Mouse (Mus musculus) right cerebral cortex, postnatal 4 days (tissue): ENCODE results near the gene Efna3.
A peak's percentile ranks its signal among the peaks of the same experiment; 100 is the strongest.

Experiments
- DNase-seq: peaks from one replicate; pipeline ENCODE4 v3.0.0-alpha.2; 2022

Efna3 gene

GRCm38 (mm10) chr3:89282291-89282643, 40.5 kb downstream of the Efna3 start:
- no peak for DNase-seq

GRCm38 (mm10) chr3:89281579-89282290, 41.0 kb downstream of the Efna3 start:
- DNase-seq: peak; percentile 89

DNA sequence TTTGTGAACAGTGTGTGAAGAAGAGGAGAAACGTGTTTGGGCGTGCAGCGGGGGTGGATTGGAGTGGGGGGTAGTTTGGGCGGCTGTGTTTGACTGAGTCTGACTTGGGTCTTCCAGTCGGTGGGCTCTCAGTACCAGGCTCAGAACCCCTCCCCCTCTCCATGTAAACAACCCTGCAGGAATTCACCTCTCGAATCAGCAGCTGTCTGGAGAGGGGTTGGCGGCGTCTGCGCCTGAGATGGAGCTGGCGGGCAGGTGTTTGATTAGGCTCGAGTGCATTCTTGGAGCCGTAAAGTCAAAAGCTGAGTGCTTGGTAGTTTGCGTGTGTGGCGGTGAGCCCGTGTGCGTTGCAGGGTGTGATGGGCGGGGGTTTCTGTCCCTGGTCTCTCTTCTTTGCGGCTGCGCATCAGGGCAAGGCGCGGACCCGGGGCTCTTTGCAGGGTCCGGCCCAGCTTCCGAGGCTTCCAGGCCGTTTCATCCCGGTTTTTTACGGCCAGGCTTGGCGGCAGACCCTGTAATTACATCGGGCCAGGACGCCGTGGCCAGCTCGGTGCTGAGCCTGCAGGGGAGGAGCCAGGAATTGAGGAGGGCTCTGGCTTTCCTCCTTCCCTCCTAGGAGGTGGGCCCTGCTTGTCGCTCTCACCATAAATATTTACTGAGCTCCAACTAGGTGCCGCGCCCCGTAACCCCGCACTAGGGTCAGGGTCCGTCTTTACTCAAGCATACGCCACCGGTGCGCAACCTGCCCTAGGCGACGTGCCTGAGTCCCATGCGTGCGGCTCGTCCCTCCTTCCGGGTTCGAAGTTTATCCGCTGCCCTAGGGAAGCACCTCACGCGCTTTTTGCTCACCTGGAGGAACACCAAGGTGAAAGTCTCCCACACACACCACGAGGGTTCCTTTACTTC, 41.9 kb downstream of the Efna3 start, which contains the start of gene Efna1:
Efna1 (minus strand) TSS at position 537 of the 906 bp plus-strand sequence.
- peak; percentile 47 for DNase-seq

DNA sequence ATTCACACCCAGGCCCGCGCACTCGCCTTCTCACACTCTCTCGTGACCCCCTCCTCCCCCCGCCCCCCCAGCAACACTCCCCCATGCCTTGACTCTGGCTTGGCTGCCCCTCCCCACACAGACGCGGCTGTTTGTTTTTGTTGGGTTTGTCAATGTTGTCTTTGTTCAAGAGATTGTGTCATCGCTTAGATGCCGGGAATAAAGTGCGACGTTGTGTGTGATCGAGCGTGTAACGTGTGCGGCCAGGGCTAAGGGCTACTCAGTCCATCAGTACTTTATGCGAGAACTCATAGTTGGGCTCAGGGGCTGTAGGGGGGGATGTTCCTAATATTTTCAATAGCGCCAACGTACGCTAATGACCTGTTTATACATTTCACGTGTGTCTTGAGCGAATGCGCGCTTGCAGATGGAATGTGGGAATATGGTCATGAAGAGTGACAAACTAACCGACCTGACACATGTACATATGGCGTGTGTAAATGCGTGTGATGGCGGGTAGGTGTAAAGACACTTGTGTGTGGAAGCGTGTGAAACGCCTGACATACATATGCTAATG, 42.6 kb downstream of the Efna3 start:
- no peak for DNase-seq

DNA sequence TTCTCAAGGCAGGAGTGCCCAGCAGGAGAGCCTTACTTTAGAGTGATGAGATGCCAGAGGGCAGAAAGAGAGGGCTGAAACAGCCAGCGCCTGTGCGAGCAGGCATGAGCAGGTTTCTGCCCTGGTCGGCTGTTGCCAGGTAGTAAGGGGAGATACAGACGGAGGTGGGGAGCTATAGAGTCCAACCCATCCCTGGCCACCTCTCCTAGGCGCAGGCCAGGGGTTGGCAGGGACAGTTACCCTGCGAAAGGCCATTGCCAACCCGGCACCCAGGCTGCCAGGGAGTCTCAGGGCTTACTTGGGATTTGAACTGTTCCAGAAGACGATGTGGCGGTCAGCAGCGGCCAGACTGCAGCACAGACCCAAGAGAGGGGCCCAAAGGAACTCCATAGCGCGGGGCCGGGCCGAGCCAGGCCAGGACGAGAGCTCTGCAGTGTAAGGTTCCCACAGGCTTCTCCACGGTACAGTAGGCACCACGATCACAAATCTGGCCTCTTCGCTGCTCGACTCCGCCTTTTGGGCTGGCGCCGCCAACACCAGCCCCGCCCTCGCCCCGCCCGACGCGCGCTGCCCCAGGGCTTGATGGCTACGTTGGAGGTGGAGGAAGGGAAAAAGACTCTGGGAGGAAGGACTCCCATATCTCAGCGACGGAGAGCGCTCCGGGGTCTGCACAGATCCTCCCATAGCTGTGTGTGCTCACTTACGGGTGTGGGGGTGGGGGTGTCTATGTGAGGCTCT, 43.4 kb downstream of the Efna3 start:
- DNase-seq: peak; percentile 65

DNA sequence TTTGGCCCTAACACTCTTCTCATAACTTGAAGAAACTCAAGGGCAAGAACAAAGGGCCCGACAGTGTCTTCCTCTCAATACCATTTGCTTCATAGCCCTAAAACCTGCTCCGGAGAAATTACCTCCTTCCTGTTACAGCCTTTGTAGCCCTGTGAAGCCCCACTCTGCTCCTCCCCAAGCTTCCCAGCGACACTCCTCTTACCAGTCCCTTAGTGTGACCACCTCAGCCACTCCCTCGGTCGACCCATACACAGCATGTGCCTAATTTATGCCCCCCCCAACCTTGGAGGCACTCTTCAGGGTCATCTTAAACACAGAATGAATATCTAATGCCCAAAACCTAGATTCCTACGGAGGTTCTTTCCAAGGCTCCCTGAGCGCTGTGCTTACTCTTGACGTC, 44.1 kb downstream of the Efna3 start:
- no peak for DNase-seq

GRCm38 (mm10) chr3:89278107-89278506, 44.7 kb downstream of the Efna3 start:
- DNase-seq: no peak

DNA sequence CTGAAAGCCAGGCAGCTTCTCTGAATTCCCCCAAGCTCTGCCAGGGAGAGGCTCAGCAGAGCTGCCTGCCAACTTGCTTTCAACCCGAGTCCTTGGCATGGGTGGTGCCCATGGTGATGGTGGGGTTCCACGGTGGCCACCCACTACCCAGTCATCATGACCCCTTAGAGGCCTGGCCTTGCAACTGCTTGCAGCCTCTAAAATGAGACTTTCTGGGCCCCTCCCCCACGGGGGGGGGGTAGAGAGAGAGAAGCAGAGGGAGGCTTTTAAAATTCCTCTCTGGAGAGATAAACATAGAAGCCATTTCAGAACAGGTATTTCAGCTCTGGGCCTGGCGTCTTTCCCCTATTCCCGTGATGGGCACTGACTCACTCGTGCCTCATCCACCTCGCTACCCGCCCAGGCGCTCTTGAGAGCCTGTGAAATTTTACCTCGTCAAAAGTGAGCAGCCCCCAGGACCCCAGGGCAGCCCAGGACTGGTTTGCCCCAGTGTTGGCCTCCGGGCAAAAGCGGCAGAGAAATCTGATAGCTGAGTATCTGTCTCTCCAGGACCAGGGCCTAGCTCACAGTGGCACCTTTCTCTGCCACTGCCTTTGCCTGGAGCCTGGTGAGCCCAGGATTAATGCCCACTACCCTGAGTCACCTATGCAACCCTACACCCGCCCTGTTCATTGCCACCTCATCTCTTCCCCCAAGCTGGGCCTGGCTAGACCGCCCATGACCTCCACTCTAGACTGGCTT, 45.3 kb downstream of the Efna3 start:
- DNase-seq: no peak

GRCm38 (mm10) chr3:89276061-89276460, 46.7 kb downstream of the Efna3 start:
- DNase-seq: no peak

DNA sequence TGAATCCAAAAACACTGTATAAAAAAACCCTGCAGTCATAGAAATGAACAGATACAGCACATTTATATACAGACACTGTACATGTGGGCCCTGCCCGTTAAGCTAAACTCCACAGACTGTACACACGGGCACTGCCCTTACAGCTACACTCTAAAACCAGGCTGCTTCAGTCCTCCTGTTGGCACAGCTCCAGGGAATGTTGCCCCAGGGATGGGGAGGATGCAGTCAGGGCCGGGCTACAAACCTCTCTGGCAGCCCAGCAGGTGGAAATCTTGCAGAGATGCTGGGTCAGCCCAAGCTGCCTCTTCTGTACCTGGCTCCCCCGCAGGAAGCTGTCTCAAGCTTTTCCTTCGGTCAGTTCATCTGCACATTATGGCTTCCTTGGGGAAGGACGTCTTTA, 51.0 kb downstream of the Efna3 start:
- DNase-seq: no peak

DNA sequence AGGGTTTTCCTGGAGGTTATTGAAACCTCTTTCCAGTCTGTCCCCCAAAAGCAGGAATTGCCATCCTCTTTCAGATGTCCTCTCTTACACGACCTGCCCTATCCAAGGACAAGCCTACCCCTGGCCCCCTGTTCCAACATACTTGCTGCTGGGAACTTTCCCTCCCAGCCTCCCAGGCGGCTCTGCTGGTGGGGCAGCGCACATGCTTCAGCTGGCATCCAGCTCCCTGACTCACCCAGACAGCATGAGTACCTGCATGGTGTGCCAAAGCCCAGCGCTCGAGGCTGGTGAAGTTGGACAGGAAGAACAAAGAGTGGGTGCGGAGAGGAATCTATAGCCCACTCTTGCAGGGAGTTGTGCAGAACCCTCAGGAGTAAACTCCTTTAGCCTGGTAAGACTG, 51.9 kb downstream of the Efna3 start:
- DNase-seq: no peak

DNA sequence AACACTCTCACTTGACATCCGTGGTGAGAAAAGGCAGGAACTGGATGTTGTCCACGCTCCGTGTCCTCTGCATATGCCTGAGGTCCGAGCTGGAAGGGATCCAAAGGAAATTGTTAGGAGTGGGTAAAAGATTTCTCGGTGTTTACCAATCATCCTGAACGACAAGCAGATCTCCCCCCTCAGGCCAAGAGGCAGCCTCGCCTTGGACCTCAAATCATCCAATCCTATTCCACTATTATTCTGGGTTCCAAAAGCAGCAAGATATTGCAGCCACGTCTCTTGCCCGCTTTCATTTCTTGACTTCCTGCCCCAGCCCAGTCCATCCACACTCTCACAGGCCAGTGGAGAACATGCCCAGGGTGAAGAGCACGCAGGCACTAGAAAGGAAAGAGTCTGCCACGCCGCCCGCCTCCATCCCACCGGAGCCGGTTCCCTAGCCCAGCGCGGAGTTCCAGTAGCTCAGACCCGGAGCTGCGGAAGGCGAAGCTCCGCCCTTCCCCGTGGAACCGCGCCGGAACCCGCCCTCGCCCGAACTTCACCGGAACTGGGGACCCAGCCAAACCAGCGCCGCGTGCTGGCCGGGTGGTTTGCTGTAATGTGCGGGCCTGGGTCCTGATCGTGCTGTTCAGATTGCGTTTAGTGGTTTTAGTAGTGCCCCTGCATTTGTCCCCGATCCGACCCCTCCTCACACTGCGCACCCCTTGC, 52.6 kb downstream of the Efna3 start, which contains the start of gene Slc50a1:
Slc50a1 (minus strand) TSS at position 520 of the 705 bp plus-strand sequence.
- DNase-seq: peak; percentile 89

GRCm38 (mm10) chr3:89268916-89269315, 53.8 kb downstream of the Efna3 start:
- no peak for DNase-seq

GRCm38 (mm10) chr3:89266439-89266893, 56.3 kb downstream of the Efna3 start:
- DNase-seq: peak; percentile 75
